Mouse (Mus musculus) lung, postnatal 0 days (tissue): ENCODE results near the gene Cbl.

Source experiments
- CTCF ChIP-seq: IDR thresholded peaks from 2 replicates; pipeline ENCODE4 v1.5.1; 2016; ENCODE audit warnings: antibody characterized with exemption, mild to moderate bottlenecking
- EP300 ChIP-seq: IDR thresholded peaks from 2 replicates; pipeline ENCODE4 v1.6.1; 2016; ENCODE audit warnings: antibody characterized with exemption, mild to moderate bottlenecking, control low read depth

GRCm38 (mm10) chr9:44237128-44237527, 3.3 kb upstream of the Cbl start:
- no peak for TF ChIP-seq CTCF
- no peak for TF ChIP-seq EP300
